Mouse (Mus musculus) intestine, embryonic 15.5 days (tissue): Measurements from ENCODE around the gene Parvb. TPM values are rescaled to one million over a fixed set of nuclear protein-coding genes. Genes with fewer than 3 reads are reported as not detected.

ENCODE experiments used
- ATAC-seq: fragments of 200-750 bp; cut with Nextera tagmentation; 2 replicates; pipeline ENCODE4 v1.8.0; 2017; ENCODE audit warnings: moderate TSS enrichment, moderate library complexity
- H3K27ac ChIP-seq: fragments of 300-500 bp; sonication (generic); 2 replicates; pipeline ENCODE4 v1.5.1; 2015; ENCODE audit warnings: mild to moderate bottlenecking, inconsistent platforms
- H3K27me3 ChIP-seq: fragments of 300-500 bp; sonication (generic); replicated peaks from 2 replicates; pipeline ENCODE4 v1.6.1; 2015; ENCODE audit warnings: inconsistent platforms
- H3K36me3 ChIP-seq: fragments of 300-500 bp; sonication (generic); 2 replicates; pipeline ENCODE4 v1.6.1; 2015; ENCODE audit warnings: inconsistent platforms
- H3K4me1 ChIP-seq: fragments of 300-500 bp; sonication (generic); replicated peaks from 2 replicates; pipeline ENCODE4 v1.6.1; 2015; ENCODE audit warnings: inconsistent platforms
- H3K4me2 ChIP-seq: fragments of 300-500 bp; sonication (generic); replicated peaks from 2 replicates; pipeline ENCODE4 v1.6.1; 2015; ENCODE audit warnings: mild to moderate bottlenecking, inconsistent platforms
- H3K4me3 ChIP-seq: fragments of 300-500 bp; sonication (generic); replicated peaks from 2 replicates; pipeline ENCODE4 v1.5.1; 2015; ENCODE audit warnings: inconsistent platforms
- H3K9ac ChIP-seq: fragments of 300-500 bp; sonication (generic); 2 replicates; pipeline ENCODE4 v1.6.1; 2015; ENCODE audit warnings: inconsistent platforms
- H3K9me3 ChIP-seq: fragments of 300-500 bp; sonication (generic); 2 replicates; pipeline ENCODE4 v1.6.1; 2016; ENCODE audit warnings: inconsistent platforms
- WGBS: fragments of 180-500 bp; shearing (Covaris S2); methylation state at CpG from one replicate; pipeline ENCODE4 v1.1.7; 2015; 5-methylcytosine and 5-hydroxymethylcytosine counted together
- polyA plus RNA-seq: library from polyadenylated mRNA; unstranded; fragments of >200 nt; fragmentation: Nextera tagmentation; extraction: Ambion mirVana; gene quantifications from 2 replicates; pipeline ENCODE4 v1.2.1, GENCODE M21; 2015

Parvb gene
- polyA plus RNA-seq: 3.2 and 3.9 TPM in 2 replicates

DNA sequence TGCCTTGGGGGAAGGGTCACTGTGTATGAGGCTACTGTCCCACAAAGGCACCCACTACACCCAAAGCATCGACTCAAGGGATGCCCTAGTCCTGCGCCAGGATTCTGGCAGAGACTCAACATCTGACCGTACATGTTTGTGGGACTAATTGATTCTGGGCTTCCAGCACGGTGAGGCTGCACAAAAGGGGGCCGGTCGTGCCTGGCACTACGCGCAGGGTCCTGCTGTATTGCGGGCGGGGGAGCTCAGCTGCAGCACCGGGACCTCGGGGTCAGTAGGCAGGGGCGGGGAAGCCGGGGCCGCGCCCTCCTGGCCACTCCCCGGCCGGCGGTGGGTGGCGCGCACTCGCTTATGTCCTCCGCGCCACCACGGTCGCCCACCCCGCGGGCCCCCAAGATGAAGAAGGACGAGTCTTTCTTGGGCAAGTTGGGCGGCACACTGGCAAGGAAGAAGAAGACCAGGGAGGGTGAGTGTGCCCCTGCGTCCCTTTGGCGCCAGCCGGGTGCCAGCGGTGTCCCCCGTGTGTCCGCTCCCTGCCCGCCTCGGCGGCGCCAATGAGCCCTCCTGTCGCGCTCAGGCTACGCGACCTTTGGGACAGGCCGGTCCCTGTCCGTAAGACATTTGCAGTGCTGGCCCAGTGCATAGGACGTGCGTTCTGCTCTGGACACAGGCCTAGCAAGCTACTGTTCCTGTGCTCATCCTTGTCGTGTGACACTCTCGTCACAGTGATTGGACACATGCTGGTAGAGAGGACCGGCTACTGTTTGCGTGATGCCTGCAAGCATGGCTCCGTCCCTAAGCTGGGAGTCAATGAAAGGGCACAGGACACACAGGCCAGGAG is at the start of gene Parvb:
Gene Parvb, plus strand, starts transcription at position 323 of the 841 bp plus-strand sequence.
- Histone ChIP-seq H3K4me3 (peak within 1 kb of the TSS; percentile 47), H3K27me3 (peaks cover 7% of the 10 kb centered on the region; the same call in 1 of the 2 replicates), H3K9ac (peak within 1 kb of the TSS; percentile 46), H3K36me3 (no peaks in the 10 kb centered on the region), H3K4me1 (peaks cover 16% of the 10 kb centered on the region), H3K27ac (0 out of 2 replicates have a peak within 1 kb of the TSS, but pooled peaks have one; percentile 10), H3K9me3 (no peaks in the 10 kb centered on the region), H3K4me2 (peak within 1 kb of the TSS; percentile 88)
- 1% methylated on average over 53 of the region's 53 CpGs for WGBS
- ATAC-seq: peak; percentile 74

DNA sequence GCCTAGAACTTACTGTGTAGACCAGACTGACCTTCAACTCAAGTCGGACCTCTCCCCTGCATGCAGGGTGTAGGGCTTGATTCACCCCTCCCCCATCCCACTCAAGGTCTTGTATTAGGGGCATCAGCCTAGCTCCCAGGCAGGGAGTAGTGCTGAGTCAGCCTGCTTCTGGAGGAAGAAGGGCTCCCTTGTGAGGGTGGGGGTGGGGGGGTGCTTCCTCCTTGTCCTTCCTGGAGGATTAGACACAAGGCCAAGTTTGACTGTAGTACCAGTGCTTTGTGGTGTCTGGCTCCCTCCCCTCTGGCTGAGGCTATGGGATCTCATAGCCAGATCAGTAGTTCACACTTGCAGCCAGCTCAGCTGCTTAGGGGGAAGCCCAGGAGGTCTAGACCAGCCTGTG is 47.9 kb upstream of the Parvb start:
- Histone ChIP-seq H3K27ac (no peak overlapping the region), H3K36me3 (no peaks in the 10 kb centered on the region), H3K27me3 (no peaks in the 10 kb centered on the region), H3K9me3 (no peaks in the 10 kb centered on the region), H3K4me3 (no peak overlapping the region), H3K4me1 (no peaks in the 10 kb centered on the region), H3K4me2 (no peak overlapping the region), H3K9ac (no peak overlapping the region)
- WGBS: 44% methylated on average over 1 of the region's 1 CpGs
- no peak for ATAC-seq

DNA sequence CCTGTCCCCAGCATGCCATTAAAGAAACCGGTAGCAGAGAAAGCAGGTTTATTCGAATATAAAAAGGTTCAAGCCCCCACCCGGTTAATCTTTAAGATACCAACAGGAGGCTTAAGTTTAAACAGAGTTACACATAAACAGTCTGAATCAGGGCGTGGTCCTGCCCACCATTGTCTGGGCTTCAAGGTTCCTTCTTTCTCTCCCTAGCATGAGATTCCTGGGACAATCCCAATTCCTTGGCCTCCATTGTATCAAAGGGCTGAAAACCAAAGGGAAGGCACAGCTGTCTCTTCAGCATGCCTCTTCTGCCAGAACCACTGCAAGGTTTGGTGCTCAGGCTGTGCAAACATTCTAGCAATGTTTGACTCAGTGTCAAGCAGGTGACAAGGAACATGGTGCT is 45.6 kb upstream of the Parvb start:
- Histone ChIP-seq H3K9ac (no peak overlapping the region), H3K9me3 (no peaks in the 10 kb centered on the region), H3K4me3 (no peak overlapping the region), H3K4me2 (no peak overlapping the region), H3K4me1 (no peaks in the 10 kb centered on the region), H3K36me3 (no peaks in the 10 kb centered on the region), H3K27me3 (no peaks in the 10 kb centered on the region), H3K27ac (no peak overlapping the region)
- ATAC-seq: no peak
- WGBS: 41% methylated on average over 4 of the region's 4 CpGs

DNA sequence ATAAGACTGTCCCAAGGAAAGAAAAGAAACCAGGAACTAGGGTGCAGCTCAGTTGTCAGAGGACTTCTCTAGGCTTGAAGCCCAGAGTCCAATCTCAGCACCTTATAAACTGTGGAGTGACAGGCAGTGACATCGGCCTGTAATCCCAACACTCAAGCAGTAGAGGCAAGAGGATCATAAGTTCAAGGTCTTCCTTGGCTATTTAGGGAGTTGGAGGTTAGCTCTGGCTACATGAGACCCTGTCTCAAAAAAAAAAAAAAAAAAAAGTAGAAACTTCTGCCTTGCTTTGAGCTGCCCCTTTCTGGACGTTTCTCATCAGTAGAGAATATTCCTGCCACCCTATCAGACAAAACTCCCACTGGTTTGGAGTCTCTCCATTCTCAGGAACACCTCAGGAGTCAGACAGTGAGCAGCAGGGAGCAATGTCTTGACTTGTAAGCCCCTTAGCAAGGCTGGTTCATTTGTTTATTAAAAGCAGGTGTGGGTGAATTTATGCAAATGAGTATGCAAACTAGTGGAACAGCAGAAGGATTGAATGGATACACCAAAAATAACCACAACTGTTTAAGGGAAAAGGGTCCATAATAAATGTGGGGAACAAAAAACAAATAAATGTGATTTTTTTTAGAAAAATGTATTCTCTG is 42.8 kb upstream of the Parvb start:
- Histone ChIP-seq H3K9ac (no peak overlapping the region), H3K9me3 (no peaks in the 10 kb centered on the region), H3K27me3 (no peaks in the 10 kb centered on the region), H3K4me1 (peaks cover 7% of the 10 kb centered on the region; the same call in 1 of the 2 replicates), H3K36me3 (no peaks in the 10 kb centered on the region), H3K4me3 (no peak overlapping the region), H3K27ac (no peak overlapping the region), H3K4me2 (no peak overlapping the region)
- 59% methylated on average over 2 of the region's 2 CpGs for WGBS
- no peak for ATAC-seq

DNA sequence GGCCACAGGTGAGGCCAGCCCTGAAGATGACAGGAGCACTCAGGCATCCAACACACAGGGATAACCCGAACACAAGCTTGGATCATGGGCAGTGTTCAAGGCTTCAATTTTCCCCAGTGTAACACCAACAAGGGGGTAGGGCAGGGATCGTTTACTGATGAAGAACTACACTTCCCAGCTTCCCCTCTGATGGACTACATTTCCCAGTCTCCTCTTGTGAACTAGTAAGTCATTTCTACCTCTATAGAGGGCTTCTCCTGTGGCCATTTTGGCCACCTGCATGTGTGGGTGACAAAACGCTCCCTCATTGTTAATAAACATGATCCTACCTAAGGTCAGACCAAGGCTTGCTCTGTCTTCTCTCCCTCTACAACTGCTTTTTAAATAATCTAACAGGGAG is 42.0 kb upstream of the Parvb start:
- no peak overlapping the region for H3K4me3 ChIP-seq
- peaks cover 7% of the 10 kb centered on the region; the same call in 1 of the 2 replicates for H3K4me1 ChIP-seq
- H3K27me3 ChIP-seq: no peaks in the 10 kb centered on the region
- H3K4me2 ChIP-seq: no peak overlapping the region
- no peaks in the 10 kb centered on the region for H3K36me3 ChIP-seq
- no peak overlapping the region for H3K9ac ChIP-seq
- WGBS: 39% methylated on average over 3 of the region's 3 CpGs
- H3K27ac ChIP-seq: no peak overlapping the region
- no peak for ATAC-seq
- no peaks in the 10 kb centered on the region for H3K9me3 ChIP-seq

DNA sequence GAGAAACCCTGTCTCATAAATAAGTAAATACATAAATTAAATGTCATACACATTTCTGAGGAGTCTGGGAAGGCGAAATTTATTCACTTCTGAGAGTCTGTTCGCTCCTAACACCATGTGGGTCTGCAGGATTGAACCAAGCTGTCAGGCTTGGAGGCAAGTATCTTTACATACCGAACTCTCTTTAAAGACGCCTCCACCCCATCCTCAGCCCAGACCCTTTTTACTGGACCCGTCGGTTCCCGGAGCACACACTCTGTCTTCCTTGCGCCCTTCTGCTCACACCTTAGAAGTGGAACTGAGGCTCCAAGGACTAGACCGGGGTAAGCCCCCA is 40.2 kb upstream of the Parvb start:
- ATAC-seq: peak; percentile 57; the same call in 1 of the 2 replicates
- 2% methylated on average over 9 of the region's 9 CpGs for WGBS
- no peaks in the 10 kb centered on the region for H3K9me3 ChIP-seq
- H3K27ac ChIP-seq: peak overlapping the region; percentile 71; the same call in 1 of the 2 replicates
- peak overlapping the region; percentile 91 for H3K9ac ChIP-seq
- no peaks in the 10 kb centered on the region for H3K27me3 ChIP-seq
- H3K36me3 ChIP-seq: 0 out of 2 replicates have a peak, but pooled peaks cover 4% of the 10 kb centered on the region
- H3K4me1 ChIP-seq: peaks cover 7% of the 10 kb centered on the region; the same call in 1 of the 2 replicates
- peak overlapping the region; percentile 98 for H3K4me3 ChIP-seq
- peak overlapping the region; percentile 76 for H3K4me2 ChIP-seq

DNA sequence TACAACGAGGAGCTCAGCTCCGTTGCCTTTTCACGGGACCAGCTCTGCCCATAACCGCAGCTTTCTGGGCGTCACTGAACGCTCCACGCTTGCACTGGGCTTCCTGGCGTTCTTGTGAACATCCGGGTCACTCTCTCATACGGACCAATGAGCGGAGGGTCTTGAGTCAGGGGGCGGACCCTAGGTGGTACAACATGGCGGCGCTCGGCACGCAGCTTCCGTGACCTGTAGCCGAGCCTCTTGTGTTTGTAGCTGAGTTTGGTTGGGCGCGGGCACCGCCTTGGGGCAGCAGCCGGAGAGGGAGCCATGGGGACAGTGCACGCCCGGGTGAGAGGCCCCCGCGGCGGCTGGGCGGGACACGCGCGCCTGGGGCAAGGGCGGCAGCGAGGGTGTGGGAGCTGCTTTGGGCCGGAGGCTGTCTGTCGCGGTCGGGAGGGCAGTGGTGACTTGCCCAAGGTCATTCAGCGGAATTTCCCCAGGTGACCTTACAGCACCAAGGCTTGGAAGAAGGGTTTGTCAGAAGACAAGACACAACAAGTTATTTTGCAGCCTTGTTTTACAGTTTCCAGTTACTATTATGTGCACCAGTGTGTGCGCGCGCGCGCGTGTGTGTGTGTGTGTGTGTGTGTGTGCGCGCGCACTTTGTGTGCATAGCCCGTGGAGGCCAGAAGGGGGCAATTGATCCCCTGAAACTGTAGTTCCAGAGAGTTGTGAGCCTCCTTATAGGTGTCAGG is 39.6 kb upstream of the Parvb start, which contains the start of gene Samm50:
Gene Samm50, plus strand, starts transcription at position 184 of the 734 bp plus-strand sequence.
- H3K4me1 ChIP-seq: peaks cover 7% of the 10 kb centered on the region; the same call in 1 of the 2 replicates
- peak within 1 kb of the TSS; percentile 76 for H3K4me2 ChIP-seq
- 2% methylated on average over 48 of the region's 48 CpGs for WGBS
- H3K9ac ChIP-seq: peak within 1 kb of the TSS; percentile 91
- peak within 1 kb of the TSS; percentile 96 for H3K27ac ChIP-seq
- H3K27me3 ChIP-seq: no peaks in the 10 kb centered on the region
- ATAC-seq: peak; percentile 99
- peaks cover 9% of the 10 kb centered on the region; the same call in 1 of the 2 replicates for H3K36me3 ChIP-seq
- H3K9me3 ChIP-seq: no peaks in the 10 kb centered on the region
- peak within 1 kb of the TSS; percentile 98 for H3K4me3 ChIP-seq

DNA sequence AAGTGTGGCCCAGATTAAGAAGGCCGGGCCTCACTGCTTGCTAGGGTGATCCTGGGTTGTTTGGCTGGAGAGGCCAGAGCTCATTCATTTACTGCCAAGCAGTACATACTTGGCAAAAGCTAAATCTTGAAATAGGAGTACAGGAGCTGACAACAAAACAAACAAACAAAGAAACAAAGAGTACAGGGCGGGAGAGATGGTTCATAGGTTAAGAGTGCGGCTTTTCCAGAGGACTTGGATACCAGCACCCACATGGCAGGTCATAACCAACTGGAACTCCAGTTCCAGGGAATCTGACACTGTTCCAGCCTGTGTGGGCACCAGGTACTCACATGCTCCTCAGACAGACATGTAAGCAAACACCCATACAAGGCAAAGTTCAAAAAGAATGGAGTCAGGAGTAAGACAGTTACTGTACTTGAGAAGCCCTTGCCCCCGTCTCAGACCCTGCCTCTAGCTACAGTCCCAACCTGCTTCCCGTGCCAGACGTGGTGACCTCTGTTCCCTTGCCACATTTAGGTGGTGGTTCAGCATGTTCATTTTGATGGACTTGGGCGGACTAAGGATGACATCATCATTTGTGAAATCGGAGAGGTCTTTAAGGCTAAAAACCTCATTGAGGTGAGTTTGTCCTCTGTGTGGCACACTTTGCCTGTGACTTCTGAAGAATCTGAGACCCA is 35.2 kb upstream of the Parvb start:
- WGBS: 85% methylated on average over 8 of the region's 8 CpGs
- peaks cover 48% of the 10 kb centered on the region for H3K36me3 ChIP-seq

DNA sequence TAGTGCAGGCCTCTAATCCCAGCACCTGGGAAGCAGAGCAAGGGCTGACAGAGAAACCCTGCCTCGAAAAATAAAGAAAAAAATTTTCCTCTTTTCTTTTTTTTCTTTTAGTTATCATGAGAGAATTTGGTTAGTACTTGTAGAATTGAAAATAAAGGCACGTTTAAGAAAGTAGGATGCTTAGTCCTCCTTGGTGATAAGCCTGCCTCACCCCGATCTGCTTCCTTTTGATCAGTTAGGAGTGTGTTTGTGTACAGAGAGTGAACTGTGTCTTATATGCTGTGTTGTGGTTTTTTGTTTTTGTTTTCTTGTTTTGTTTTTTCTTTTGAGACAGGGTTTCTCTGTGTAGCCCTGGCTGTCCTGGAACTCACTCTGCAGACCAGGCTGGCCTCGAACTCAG is 24.5 kb upstream of the Parvb start:
- Histone ChIP-seq H3K36me3 (peaks cover 56% of the 10 kb centered on the region), H3K4me1 (no peaks in the 10 kb centered on the region), H3K4me2 (no peak overlapping the region), H3K27me3 (no peaks in the 10 kb centered on the region), H3K9ac (no peak overlapping the region), H3K9me3 (no peaks in the 10 kb centered on the region), H3K27ac (no peak overlapping the region), H3K4me3 (no peak overlapping the region)
- WGBS: 89% methylated on average over 4 of the region's 4 CpGs
- no peak for ATAC-seq

More for the DNA sequence above, 35.2 kb upstream of the Parvb start:
- no peak overlapping the region for H3K4me3 ChIP-seq
- H3K9ac ChIP-seq: no peak overlapping the region
- no peaks in the 10 kb centered on the region for H3K27me3 ChIP-seq
- peaks cover 7% of the 10 kb centered on the region; the same call in 1 of the 2 replicates for H3K4me1 ChIP-seq
- no peak for ATAC-seq
- H3K27ac ChIP-seq: no peak overlapping the region
- H3K4me2 ChIP-seq: no peak overlapping the region
- no peaks in the 10 kb centered on the region for H3K9me3 ChIP-seq

DNA sequence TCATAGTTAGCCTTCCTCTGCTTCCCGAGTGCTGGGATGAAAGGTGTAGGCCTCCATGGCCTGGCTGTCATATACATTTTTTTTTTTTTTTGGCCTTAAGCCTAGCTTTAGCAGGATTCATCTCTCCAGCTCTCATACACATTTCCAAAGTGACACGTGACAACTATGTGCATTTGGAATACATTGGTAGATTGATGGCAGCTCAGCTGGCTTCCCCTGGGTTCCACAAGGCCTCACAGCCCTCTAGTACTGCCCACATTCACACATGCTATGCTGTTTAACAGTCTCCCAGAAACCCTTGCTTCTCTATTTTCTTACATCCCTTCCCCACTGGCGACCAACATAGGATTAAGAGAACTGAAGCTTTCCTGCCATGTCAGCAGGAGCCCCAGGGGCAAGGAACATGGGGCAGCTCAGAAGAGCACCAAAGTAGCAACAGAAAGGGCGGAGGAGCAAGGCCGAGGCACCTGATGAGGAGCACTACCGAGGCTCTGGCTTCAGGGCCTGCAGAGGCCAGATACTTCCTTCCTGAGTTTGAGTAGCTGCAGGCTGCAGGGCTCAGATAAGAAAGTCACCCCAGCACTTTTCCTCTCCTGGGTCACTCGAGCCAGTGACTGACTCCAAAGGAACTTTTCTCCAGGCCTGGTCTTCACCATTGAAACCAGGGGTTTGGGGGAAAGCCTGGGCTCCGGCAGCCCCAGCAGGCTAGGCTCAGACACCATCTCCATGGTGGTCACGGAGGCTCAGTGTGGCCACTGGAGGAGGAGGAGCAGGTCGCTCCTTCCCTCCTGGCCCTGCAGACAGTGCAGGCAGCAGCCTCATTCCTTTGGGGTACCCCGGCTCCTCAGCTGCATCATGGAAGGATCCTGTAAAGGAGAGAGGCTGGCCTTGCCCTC is 22.1 kb upstream of the Parvb start:
- no peak; the same call in 1 of the 2 replicates for ATAC-seq
- H3K36me3 ChIP-seq: peaks cover 43% of the 10 kb centered on the region

DNA sequence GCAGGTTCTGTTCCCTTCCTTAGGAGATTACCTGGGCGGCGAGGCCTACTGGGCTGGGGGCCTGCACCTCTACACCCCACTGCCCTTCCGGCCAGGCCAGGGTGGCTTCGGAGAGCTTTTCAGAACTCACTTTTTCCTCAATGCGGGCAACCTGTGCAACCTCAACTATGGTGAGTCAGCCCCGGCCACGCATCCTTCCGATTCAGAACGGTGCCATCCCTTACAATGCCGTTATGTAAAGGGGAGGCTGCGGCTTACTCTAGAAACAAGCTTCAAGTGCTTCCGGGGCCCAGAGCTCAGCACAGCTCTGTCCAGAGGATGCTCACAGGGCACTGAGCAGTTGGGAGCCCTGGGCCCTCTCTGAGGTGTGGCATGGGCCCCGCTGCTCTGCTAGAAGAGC is 21.4 kb upstream of the Parvb start:
- 90% methylated on average over 13 of the region's 13 CpGs for WGBS
- Histone ChIP-seq H3K4me1 (no peaks in the 10 kb centered on the region), H3K9ac (no peak overlapping the region), H3K9me3 (no peaks in the 10 kb centered on the region), H3K27ac (no peak overlapping the region), H3K4me3 (no peak overlapping the region), H3K4me2 (no peak overlapping the region), H3K27me3 (no peaks in the 10 kb centered on the region), H3K36me3 (peaks cover 45% of the 10 kb centered on the region)
- no peak for ATAC-seq

More for the DNA sequence above, 22.1 kb upstream of the Parvb start:
- H3K9me3 ChIP-seq: no peaks in the 10 kb centered on the region
- no peak overlapping the region for H3K9ac ChIP-seq
- 80% methylated on average over 11 of the region's 11 CpGs for WGBS
- no peak overlapping the region for H3K4me3 ChIP-seq
- no peaks in the 10 kb centered on the region for H3K4me1 ChIP-seq
- H3K27me3 ChIP-seq: no peaks in the 10 kb centered on the region
- no peak overlapping the region for H3K4me2 ChIP-seq
- H3K27ac ChIP-seq: no peak overlapping the region
